Mouse (Mus musculus) B cell, adult 62 days (primary cell): Measurements from ENCODE around the gene Tm7sf2. TPM values are rescaled to one million over a fixed set of nuclear protein-coding genes. Genes with fewer than 3 reads are reported as not detected.

Source experiments
- total RNA-seq: library from RNA; stranded (reverse); gene quantifications from 4 replicates; pipeline ENCODE4 v1.2.4, GENCODE M21; 2023

Gene Tm7sf2
- 9.1 to 13.6 TPM (median 10.5 TPM) in 4 replicates for total RNA-seq

GRCm38 (mm10) chr19:6067724-6068415, at the start of gene Tm7sf2:
Gene Tm7sf2, minus strand, starts transcription at chr19:6068373.

GRCm38 (mm10) chr19:6105586-6105985, 37.4 kb upstream of the Tm7sf2 start, which contains the start of gene Naaladl1:
Gene Naaladl1, plus strand, starts transcription at chr19:6105782.

GRCm38 (mm10) chr19:6094119-6094518, 25.9 kb upstream of the Tm7sf2 start, which contains the start of gene AC131692.1:
Gene AC131692.1, plus strand, starts transcription at chr19:6094419.

GRCm38 (mm10) chr19:6084478-6085248, 16.5 kb upstream of the Tm7sf2 start, which contains the start of the genes Zfpl1 and Cdca5:
Gene Zfpl1, minus strand, starts transcription at chr19:6084956.
Gene Cdca5, plus strand, starts transcription at chr19:6084983.

GRCm38 (mm10) chr19:6082156-6082555, 14.0 kb upstream of the Tm7sf2 start, which contains the start of gene Gm28374:
Gene Gm28374, minus strand, starts transcription at chr19:6082256.

GRCm38 (mm10) chr19:6079983-6080480, 11.9 kb upstream of the Tm7sf2 start, which contains the start of gene Tmem262:
Gene Tmem262, plus strand, starts transcription at chr19:6080033.

GRCm38 (mm10) chr19:6076564-6077393, 8.6 kb upstream of the Tm7sf2 start, which contains the start of gene Vps51:
Gene Vps51, minus strand, starts transcription at chr19:6077231.

GRCm38 (mm10) chr19:6061021-6061533, 7.1 kb downstream of the Tm7sf2 start, which contains the start of gene Znhit2:
Gene Znhit2, plus strand, starts transcription at chr19:6061192.

GRCm38 (mm10) chr19:6057313-6058096, 10.7 kb downstream of the Tm7sf2 start, which contains the start of the genes Mrpl49 and Fau:
Gene Mrpl49, minus strand, starts transcription at chr19:6057785.
Gene Fau, plus strand, starts transcription at chr19:6057844.

GRCm38 (mm10) chr19:6046294-6047153, 21.6 kb downstream of the Tm7sf2 start, which contains the start of gene Syvn1:
Gene Syvn1, plus strand, starts transcription at chr19:6046576.

GRCm38 (mm10) chr19:6015511-6016315, 52.5 kb downstream of the Tm7sf2 start, which contains the start of gene Capn1:
Gene Capn1, minus strand, starts transcription at chr19:6015897.

Other genes with a start within 250 kb of the Tm7sf2 start
- 33.0 to 43.6 TPM (median 39.5 TPM) in 4 replicates for gene Frmd8, start 193.1 kb downstream of the Tm7sf2 start, total RNA-seq
- 17.1 to 24.8 TPM (median 22.9 TPM) in 4 replicates for gene Slc25a45, start 190.6 kb downstream of the Tm7sf2 start, total RNA-seq
- 1.8 to 2.4 TPM (median 2.4 TPM) in 4 replicates for gene Tigd3, start 174.2 kb downstream of the Tm7sf2 start, total RNA-seq
- 146 to 167 TPM (median 148 TPM) in 4 replicates for gene Dpf2, start 155.4 kb downstream of the Tm7sf2 start, total RNA-seq
- 0.15 to 0.43 TPM (median 0.15 TPM) in 3 of 4 replicates, not detected in the other for gene Cdc42ep2, start 143.6 kb downstream of the Tm7sf2 start, total RNA-seq
- gene Pola2, start 104.2 kb downstream of the Tm7sf2 start, total RNA-seq: 70.0 to 82.8 TPM (median 72.2 TPM) in 4 replicates
- not detected in 4 replicates for gene Slc22a20, start 82.2 kb downstream of the Tm7sf2 start, total RNA-seq
- 72.1 to 103 TPM (median 80.6 TPM) in 4 replicates for gene Capn1, start 52.5 kb downstream of the Tm7sf2 start, total RNA-seq
- gene Syvn1, start 21.8 kb downstream of the Tm7sf2 start, total RNA-seq: 154 to 181 TPM (median 166 TPM) in 4 replicates
- gene Mrpl49, start 10.6 kb downstream of the Tm7sf2 start, total RNA-seq: 15.2 to 17.2 TPM (median 15.8 TPM) in 4 replicates
- gene Fau, start 10.5 kb downstream of the Tm7sf2 start, total RNA-seq: 3,352 to 3,577 TPM (median 3,439 TPM) in 4 replicates
- gene Znhit2, start 7.2 kb downstream of the Tm7sf2 start, total RNA-seq: 10.8 to 13.2 TPM (median 12.5 TPM) in 4 replicates
- gene Vps51, start 8.9 kb upstream of the Tm7sf2 start, total RNA-seq: 94.8 to 109 TPM (median 102 TPM) in 4 replicates
- gene Tmem262, start 11.7 kb upstream of the Tm7sf2 start, total RNA-seq: not detected in 4 replicates
- not detected in 4 replicates for gene Gm28374, start 13.9 kb upstream of the Tm7sf2 start, total RNA-seq
- 50.9 to 56.9 TPM (median 54.3 TPM) in 4 replicates for gene Zfpl1, start 16.6 kb upstream of the Tm7sf2 start, total RNA-seq
- 1.4 to 2.8 TPM (median 1.8 TPM) in 4 replicates for gene Cdca5, start 16.6 kb upstream of the Tm7sf2 start, total RNA-seq
- 0.81 TPM in 1 of 4 replicates, not detected in the others for gene AC131692.1, start 26.0 kb upstream of the Tm7sf2 start, total RNA-seq
- not detected in 4 replicates for gene Naaladl1, start 37.4 kb upstream of the Tm7sf2 start, total RNA-seq
- gene Sac3d1, start 50.3 kb upstream of the Tm7sf2 start, total RNA-seq: 6.4 to 8.9 TPM (median 8.8 TPM) in 4 replicates
- 31.0 to 37.8 TPM (median 33.7 TPM) in 4 replicates for gene Snx15, start 59.9 kb upstream of the Tm7sf2 start, total RNA-seq
- gene Batf2, start 72.6 kb upstream of the Tm7sf2 start, total RNA-seq: not detected in 4 replicates
- 27.2 to 31.2 TPM (median 29.9 TPM) in 4 replicates for gene Arl2, start 73.2 kb upstream of the Tm7sf2 start, total RNA-seq
- not detected in 4 replicates for gene Majin, start 116.0 kb upstream of the Tm7sf2 start, total RNA-seq
- gene Gpha2, start 158.0 kb upstream of the Tm7sf2 start, total RNA-seq: not detected in 4 replicates
- 24.9 to 26.1 TPM (median 25.8 TPM) in 4 replicates for gene Ppp2r5b, start 167.5 kb upstream of the Tm7sf2 start, total RNA-seq
- 179 to 210 TPM (median 199 TPM) in 4 replicates for gene Atg2a, start 173.3 kb upstream of the Tm7sf2 start, total RNA-seq
- gene Ehd1, start 208.4 kb upstream of the Tm7sf2 start, total RNA-seq: 271 to 293 TPM (median 280 TPM) in 4 replicates
- 13.0 to 21.1 TPM (median 19.9 TPM) in 4 replicates for gene Cdc42bpg, start 238.1 kb upstream of the Tm7sf2 start, total RNA-seq